Mouse (Mus musculus): ENCODE measurements at regions not wholly inside any gene's neighbourhood (a gene's known extent, or its start where the extent isn't known, plus 50 kb on each side); places are given as distances from the start of the nearest gene placed in this dataset.

DNA sequence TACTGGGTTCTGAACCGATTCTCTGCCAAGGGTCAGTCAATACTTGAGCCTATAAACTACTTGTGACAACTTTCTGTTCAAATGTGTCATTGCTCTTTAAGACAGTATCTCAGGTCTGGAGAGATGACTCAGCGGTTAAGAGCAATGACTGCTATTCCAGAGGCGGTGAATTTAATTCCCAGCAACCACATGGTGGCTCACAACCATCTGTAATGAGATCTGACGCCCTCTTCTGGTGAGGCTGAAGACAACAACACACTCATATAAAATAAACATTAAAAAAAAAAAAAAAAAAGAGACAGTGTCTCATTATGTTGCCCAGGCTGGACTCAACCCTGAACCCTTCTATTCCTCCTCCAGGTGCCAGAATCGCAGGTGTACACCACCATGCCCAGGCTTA lies 159.0 kb upstream of the Ubl3 start:
- Histone ChIP-seq H3K9ac (replicated peaks) (no peak overlapping the region), H3K4me2 (ENCODE audit: low read depth) (no peak overlapping the region), H3K4me3 (ENCODE audit: insufficient read depth in 1 of 2, low read depth in 2 of 2, low read length in 2 of 2) (no peak overlapping the region), H3K9me3 (ENCODE audit: control insufficient read depth, low read length) (no peaks in the 10 kb centered on the region), H3K27ac (no peak overlapping the region), H3K27me3 (ENCODE audit: control insufficient read depth, insufficient read depth, low read length) (no peaks in the 10 kb centered on the region), H3K4me1 (replicated peaks; ENCODE audit: control insufficient read depth in 2 of 2, insufficient read depth in 2 of 2, low read length in 1 of 2) (peaks cover 5 to 18% of the 10 kb centered on the region in 2 experiments; a peak in 3 of 4 replicates), H3K36me3 (replicated peaks; ENCODE audit: control insufficient read depth, insufficient read depth, low read depth) (no peaks in the 10 kb centered on the region)
- ATAC-seq (ENCODE audit: insufficient read depth) (no peak), DNase-seq (ENCODE audit: low read depth in 3 of 3, low spot score in 3 of 3) (no peak)
- TF ChIP-seq CTCF (IDR thresholded peaks at IDR 0.05; ENCODE audit: low read depth) (peak; percentile 13; the same call in 1 of the 2 replicates), EP300 (IDR thresholded peaks at IDR 0.05; ENCODE audit: low read depth) (no peak)
- 58% methylated on average over 5 of the region's 5 CpGs for WGBS (ENCODE audit: insufficient replicate concordance)

DNA sequence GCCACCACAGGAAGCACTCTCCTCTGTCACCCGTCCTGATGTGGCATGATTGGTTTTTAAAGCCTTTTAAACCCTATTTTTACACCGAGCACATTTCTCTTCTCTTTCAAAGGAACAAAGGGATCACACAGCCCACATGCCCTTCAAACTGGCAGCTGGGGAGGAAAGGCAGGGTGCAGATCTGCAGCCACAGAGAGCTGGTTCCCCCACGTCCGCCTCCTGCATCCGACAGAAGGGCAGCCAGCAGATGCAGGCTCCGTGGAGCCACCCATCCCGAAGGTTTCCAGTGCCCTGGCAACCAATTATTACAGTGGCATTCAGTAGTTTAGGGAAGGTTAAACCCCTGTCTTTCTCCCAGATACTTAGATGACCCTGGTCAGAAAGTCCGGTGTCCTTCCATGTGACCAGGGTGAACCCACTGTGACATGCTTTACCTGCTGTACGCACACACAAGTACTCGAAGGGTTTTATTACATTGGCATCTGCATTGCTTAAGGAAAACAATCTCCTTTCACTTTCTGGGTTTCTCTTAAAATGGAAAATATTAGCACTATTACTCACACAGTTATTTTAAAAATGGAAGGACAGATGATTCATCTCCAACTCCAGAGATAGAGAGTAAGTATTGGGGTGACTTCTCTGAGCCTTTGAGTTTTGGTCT lies 156.7 kb upstream of the Ubl3 start:
- no peaks in the 10 kb centered on the region for H3K36me3 ChIP-seq (replicated peaks; ENCODE audit: control insufficient read depth, insufficient read depth, low read depth)
- no peak overlapping the region for H3K9ac ChIP-seq (replicated peaks)
- TF ChIP-seq CTCF (IDR thresholded peaks at IDR 0.05; ENCODE audit: low read depth) = no peak
- no peak for TF ChIP-seq EP300 (IDR thresholded peaks at IDR 0.05; ENCODE audit: low read depth)
- WGBS (ENCODE audit: insufficient replicate concordance) = 37% methylated on average over 10 of the region's 10 CpGs
- no peak overlapping the region for H3K4me3 ChIP-seq (ENCODE audit: insufficient read depth in 1 of 2, low read depth in 2 of 2, low read length in 2 of 2)
- H3K27me3 ChIP-seq (ENCODE audit: control insufficient read depth, insufficient read depth, low read length) = no peaks in the 10 kb centered on the region
- H3K4me1 ChIP-seq (replicated peaks; ENCODE audit: control insufficient read depth in 2 of 2, insufficient read depth in 2 of 2, low read length in 1 of 2) = peaks cover 0 to 2% of the 10 kb centered on the region in 2 experiments; a peak in 1 of 4 replicates
- H3K27ac ChIP-seq = no peak overlapping the region
- no peaks in the 10 kb centered on the region for H3K9me3 ChIP-seq (ENCODE audit: control insufficient read depth, low read length)
- DNase-seq (ENCODE audit: low read depth in 3 of 3, low spot score in 3 of 3) (no peak), ATAC-seq (ENCODE audit: insufficient read depth) (no peak)
- no peak overlapping the region for H3K4me2 ChIP-seq (ENCODE audit: low read depth)

DNA sequence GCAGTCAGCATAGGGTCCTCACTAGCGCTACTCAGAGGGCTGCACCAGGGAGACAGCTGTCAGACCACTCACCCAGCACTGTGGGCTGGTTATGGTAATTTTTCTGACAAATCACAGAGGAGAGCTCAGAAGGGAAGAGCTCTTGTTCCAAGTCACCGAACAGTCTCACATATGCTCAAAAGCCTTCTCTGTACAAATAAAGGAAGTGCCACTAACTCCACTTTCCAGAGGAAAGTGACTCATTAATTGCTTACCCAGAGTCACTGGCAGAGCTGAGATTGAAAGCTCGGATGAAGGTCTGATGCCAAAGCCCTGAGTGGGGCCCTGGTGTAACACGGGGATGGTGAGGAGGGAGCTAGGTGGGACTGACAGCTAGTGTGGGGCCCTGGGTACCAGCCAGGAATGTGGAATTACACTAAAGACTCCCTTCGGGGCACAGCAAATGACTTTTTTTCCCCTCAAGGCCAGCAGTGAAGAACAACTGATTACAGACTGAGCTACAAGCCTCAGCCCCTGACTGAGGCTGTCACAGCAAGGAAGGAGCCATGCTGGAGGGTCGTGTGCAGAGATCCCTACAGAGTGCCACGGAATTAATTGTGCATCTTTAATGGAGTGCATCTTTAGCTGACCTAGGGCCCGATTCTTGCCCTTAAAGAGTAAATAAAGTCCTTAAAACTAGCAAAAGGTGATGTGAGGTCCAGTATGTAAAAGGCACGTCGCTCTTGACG lies 155.6 kb upstream of the Ubl3 start:
- Histone ChIP-seq H3K9me3 (ENCODE audit: control insufficient read depth, low read length) (no peaks in the 10 kb centered on the region), H3K27ac (no peak overlapping the region), H3K27me3 (ENCODE audit: control insufficient read depth, insufficient read depth, low read length) (no peaks in the 10 kb centered on the region), H3K4me3 (ENCODE audit: insufficient read depth in 1 of 2, low read depth in 2 of 2, low read length in 2 of 2) (no peak overlapping the region), H3K9ac (replicated peaks) (no peak overlapping the region), H3K4me2 (ENCODE audit: low read depth) (no peak overlapping the region), H3K4me1 (replicated peaks; ENCODE audit: control insufficient read depth in 2 of 2, insufficient read depth in 2 of 2, low read length in 1 of 2) (peaks cover 0 to 2% of the 10 kb centered on the region in 2 experiments; a peak in 1 of 4 replicates), H3K36me3 (replicated peaks; ENCODE audit: control insufficient read depth, insufficient read depth, low read depth) (no peaks in the 10 kb centered on the region)
- TF ChIP-seq EP300 (IDR thresholded peaks at IDR 0.05; ENCODE audit: low read depth) = no peak
- DNase-seq (ENCODE audit: low read depth in 3 of 3, low spot score in 3 of 3) (no peak), ATAC-seq (ENCODE audit: insufficient read depth) (no peak)
- WGBS (ENCODE audit: insufficient replicate concordance) = 28% methylated on average over 11 of the region's 11 CpGs

DNA sequence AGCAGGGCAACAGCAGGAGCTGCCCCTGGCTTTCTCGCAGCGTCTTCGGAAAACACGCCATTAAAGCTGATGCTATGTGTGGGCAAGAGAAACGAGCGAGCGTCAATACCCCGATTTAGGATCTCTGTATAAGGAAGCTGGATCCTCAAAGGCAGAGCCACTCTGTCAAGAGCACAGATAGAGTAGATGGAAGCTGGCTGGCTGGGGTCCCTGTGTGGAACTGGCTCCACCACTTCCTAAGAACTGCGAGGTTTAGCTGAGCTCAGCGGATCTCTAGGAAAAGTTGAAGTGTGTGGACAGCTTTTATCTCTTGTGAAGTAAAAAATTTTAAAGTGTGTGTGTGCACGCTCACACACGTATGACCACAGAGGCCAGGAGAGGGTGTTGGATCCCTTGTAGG lies 154.7 kb upstream of the Ubl3 start:
- Histone ChIP-seq H3K4me2 (ENCODE audit: low read depth) (no peak overlapping the region), H3K27me3 (ENCODE audit: control insufficient read depth, insufficient read depth, low read length) (no peaks in the 10 kb centered on the region), H3K9ac (replicated peaks) (no peak overlapping the region), H3K36me3 (replicated peaks; ENCODE audit: control insufficient read depth, insufficient read depth, low read depth) (no peaks in the 10 kb centered on the region), H3K27ac (no peak overlapping the region), H3K4me1 (replicated peaks; ENCODE audit: control insufficient read depth in 2 of 2, insufficient read depth in 2 of 2, low read length in 1 of 2) (peaks cover 0 to 2% of the 10 kb centered on the region in 2 experiments; a peak in 1 of 4 replicates), H3K4me3 (ENCODE audit: insufficient read depth in 1 of 2, low read depth in 2 of 2, low read length in 2 of 2) (no peak overlapping the region), H3K9me3 (ENCODE audit: control insufficient read depth, low read length) (no peaks in the 10 kb centered on the region)
- 76% methylated on average over 12 of the region's 12 CpGs for WGBS (ENCODE audit: insufficient replicate concordance)
- ATAC-seq (ENCODE audit: insufficient read depth) (0 out of 2 replicates have a peak, but pooled peaks have one; percentile 26), DNase-seq (ENCODE audit: low read depth in 3 of 3, low spot score in 3 of 3) (no peak)
- no peak for TF ChIP-seq EP300 (IDR thresholded peaks at IDR 0.05; ENCODE audit: low read depth)
- TF ChIP-seq CTCF (IDR thresholded peaks at IDR 0.05; ENCODE audit: low read depth) = no peak

DNA sequence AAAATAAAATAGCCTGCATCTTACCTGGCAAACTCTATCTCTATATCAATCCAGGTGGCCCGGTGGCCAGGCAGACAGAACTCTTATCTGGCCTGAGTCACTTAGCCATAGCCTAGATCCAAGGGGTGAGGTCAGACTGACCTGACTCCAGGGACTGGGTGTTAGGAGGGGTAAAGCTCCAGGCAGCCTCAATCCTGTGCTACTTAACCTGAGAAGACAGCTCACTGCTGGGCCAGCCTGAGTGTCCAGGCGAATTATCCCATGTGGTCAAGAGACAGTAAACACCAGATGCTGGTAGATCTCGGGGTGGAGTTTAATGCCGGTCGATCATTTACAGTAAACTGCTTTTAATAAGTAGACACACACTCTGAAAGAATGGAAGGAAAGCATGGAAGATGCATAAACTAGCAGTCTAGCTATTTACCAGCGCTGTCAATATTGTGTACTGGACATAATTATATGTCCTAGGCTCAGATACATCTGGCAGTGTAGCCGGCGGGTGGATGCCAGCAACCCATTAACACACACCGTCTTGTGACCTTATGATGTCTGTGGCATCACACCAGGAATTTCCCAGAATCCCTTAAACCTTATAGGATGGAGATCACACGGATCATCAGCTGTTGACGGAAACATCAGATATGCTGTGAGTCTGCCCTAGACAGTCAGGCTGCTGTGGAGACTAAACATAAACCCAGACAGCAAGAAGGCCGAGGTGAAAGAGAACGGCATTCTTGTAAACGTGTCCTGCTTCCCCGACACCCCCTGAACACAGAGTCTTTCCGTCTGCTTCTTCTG lies 153.9 kb upstream of the Ubl3 start:
- DNase-seq (ENCODE audit: low read depth in 3 of 3, low spot score in 3 of 3) = no peak
- ATAC-seq (ENCODE audit: insufficient read depth) = no peak
- WGBS (ENCODE audit: insufficient replicate concordance) = 73% methylated on average over 16 of the region's 16 CpGs
- Histone ChIP-seq H3K4me2 (ENCODE audit: low read depth) (no peak overlapping the region), H3K9me3 (ENCODE audit: control insufficient read depth, low read length) (no peaks in the 10 kb centered on the region), H3K27ac (no peak overlapping the region), H3K36me3 (replicated peaks; ENCODE audit: control insufficient read depth, insufficient read depth, low read depth) (no peaks in the 10 kb centered on the region), H3K27me3 (ENCODE audit: control insufficient read depth, insufficient read depth, low read length) (no peaks in the 10 kb centered on the region), H3K9ac (replicated peaks) (no peak overlapping the region), H3K4me3 (ENCODE audit: insufficient read depth in 1 of 2, low read depth in 2 of 2, low read length in 2 of 2) (no peak overlapping the region), H3K4me1 (replicated peaks; ENCODE audit: control insufficient read depth in 2 of 2, insufficient read depth in 2 of 2, low read length in 1 of 2) (peaks cover 2 to 4% of the 10 kb centered on the region in 2 experiments; a peak in 2 of 4 replicates)
- TF ChIP-seq EP300 (IDR thresholded peaks at IDR 0.05; ENCODE audit: low read depth) (no peak), CTCF (IDR thresholded peaks at IDR 0.05; ENCODE audit: low read depth) (no peak)

All from liver, embryonic 14.5 days (tissue).